Mouse (Mus musculus) embryo, embryonic 11 days (tissue): ENCODE data around the gene Tsc22d3.
"Not testable (repeated sequence)": the region's sequence is repeated elsewhere in the genome, so short reads cannot be mapped to it uniquely, and the experiment has no call there.

Experiments used
- DNase-seq: peaks from one replicate; pipeline ENCODE4 v3.0.0-alpha.2; 2015

Tsc22d3 gene

GRCm38 (mm10) chrX:140526253-140526618 lies 74.2 kb downstream of the Tsc22d3 start:
- no peak for DNase-seq

- no peak for DNase-seq
Measured at GRCm38 (mm10) chrX:140525604-140526252, 74.7 kb downstream of the Tsc22d3 start.

DNA sequence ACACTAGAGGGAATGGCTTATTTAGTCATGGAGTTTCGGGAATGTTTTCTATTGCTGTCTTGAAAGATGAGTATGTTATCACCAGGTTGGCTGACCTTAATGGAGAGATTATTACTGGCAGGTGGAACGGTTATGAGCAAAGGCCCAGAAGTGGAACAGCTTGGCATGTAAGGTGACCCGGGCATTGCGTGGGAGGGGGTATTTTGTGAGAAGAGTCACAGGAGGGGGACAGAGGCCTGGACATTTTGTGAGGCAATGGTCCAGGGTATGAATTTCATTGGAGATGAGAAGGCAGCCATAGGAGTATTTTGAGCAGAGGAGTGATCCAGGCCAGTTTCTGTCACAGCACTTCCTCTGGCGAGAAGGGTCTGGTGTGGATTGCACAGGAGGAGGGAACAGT lies 76.2 kb downstream of the Tsc22d3 start:
- DNase-seq: no peak

DNA sequence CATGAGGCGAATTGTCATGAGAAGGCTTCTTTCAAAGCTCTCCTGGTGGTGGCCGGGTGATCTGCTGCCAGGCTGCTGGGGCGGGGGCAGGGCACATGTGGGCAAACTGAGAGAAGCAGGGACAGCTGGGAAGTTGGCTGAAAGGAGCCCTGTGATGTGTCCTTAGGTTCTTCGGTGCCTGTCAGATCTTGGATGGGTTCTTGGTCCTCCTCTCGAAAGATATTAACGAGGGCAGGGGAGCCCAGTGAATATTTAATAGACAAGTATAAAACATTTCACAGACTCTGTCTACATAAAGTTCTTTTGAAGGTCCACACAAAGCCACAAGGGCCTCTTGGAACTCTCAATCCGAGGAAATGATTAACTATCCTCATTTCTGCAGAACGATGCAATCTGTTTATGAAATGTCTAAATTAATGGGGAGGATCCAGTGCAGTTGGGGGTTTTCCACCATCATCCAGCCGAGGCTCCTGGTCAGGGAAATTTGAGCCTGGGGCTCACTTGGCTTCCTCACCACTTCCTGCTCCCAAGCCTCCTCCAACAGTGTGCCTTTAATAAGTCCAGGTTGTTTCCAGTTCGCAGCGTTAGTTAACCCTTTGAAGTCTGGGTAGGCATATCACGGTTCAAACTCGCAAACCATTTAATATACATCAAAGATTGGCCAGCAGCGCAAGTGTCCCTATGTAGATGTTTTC lies 78.2 kb downstream of the Tsc22d3 start:
- no peak for DNase-seq

- peak; percentile 90 for DNase-seq
Measured at GRCm38 (mm10) chrX:140520146-140521102, 80.0 kb downstream of the Tsc22d3 start.

DNA sequence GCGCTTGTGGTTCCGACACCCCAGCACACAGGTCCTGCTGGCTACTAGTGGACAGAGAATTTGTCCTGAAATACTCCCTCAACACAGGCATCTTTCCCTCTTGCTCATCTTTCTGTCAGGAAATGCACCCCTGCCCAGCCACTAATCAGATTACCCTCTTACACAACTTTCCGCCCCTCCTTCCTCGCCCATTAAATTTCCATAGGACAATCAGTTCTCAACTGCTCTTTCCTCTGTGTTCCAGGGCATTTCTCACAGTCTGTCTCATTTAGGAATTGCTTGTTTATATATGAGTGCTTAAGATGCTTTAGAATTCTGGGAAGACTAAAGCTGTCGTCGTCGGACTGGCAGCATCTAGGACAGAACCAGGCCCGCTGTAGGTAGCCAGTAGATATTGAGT lies 82.1 kb downstream of the Tsc22d3 start:
- DNase-seq: no peak

DNA sequence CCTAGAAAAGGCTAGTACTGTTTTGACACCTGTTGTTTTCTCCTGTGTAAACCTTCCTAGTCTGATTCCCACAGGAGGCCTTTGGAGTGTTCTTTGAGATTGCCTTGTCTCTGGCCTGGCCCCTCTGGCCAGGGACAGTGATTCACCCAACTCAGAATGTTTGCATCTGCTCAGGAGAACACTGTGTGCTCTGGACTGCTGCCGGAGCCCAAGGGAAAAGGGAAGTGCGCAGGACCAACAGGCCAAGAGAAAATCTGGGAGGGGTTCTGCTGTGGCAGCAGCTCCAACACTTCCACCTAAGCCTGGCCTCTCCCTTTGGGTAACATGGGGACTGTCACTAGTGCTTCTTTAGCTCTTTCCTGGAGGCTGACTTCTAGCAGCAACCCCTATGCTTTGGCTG lies 87.1 kb downstream of the Tsc22d3 start:
- no peak for DNase-seq

DNA sequence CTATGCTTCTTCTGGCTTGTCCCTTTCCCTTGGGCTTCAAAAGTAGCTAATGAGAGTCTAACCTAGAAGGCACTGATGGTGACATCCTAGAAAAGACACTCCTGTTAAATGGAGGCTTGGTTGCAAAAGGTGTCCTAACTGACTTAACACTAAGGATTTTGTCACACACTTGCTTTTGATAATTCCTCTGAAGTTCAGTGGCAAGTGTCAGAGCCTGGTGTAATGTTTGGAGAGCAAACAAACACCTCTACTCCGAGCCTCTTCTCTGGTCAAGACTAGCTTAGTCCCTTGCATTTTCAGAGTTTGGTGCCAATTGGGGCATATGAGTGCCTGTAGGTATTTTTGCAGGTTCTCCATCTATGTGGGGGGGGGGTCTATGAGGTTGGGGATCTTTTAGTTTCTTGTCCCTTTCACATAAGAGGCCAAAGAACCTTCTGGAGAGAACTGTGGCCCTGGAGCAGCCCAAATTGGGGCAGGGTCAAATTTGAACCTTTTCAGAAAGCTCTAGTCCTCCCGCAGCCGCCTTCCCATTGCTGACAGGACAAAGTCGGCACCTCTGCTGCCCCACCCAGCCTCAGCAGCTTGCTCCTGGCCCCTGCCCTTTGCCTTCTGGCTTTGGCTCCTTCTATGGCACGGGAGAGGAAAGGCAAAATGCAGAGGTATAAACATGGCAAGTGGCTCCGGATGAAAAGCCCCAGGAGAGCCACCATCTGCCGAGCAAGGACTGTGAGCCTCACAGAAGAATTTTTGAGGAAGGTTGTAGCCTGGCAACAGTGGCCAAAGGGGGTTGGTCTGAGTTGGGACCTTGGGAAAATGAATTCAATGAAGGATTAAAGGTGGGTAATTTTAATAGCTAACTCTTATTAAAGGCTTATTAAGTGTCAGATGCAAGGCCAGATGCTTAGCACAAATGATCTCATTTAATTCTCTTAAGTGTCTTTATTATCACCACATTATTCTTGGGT lies 88.5 kb downstream of the Tsc22d3 start:
- no peak for DNase-seq

- peak; percentile 39 for DNase-seq
Measured at GRCm38 (mm10) chrX:140510696-140511429, 89.6 kb downstream of the Tsc22d3 start.

DNA sequence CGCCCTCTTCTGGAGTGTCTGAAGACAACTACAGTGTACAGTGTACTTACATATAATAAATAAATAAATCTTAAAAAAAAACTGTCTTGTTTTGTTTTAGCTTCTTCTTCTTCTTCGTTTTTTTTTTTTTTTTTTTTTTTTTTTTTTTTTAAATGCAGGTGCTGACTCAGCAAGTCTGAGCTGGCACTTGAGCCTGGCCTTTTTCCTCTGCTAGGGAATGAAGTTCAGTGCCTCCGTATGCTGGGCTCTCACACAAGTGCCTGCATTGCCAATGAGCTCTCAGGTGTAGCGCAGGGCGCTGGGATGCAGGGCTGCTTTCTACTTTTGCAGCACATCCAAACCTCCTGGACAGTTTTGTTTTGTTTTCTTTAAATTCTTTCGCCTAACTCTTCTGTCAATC lies 90.6 kb downstream of the Tsc22d3 start:
- DNase-seq: no peak

GRCm38 (mm10) chrX:140508791-140509190 lies 91.7 kb downstream of the Tsc22d3 start:
- not testable (repeated sequence) for DNase-seq

GRCm38 (mm10) chrX:140507377-140507776 lies 93.1 kb downstream of the Tsc22d3 start:
- no peak for DNase-seq

DNA sequence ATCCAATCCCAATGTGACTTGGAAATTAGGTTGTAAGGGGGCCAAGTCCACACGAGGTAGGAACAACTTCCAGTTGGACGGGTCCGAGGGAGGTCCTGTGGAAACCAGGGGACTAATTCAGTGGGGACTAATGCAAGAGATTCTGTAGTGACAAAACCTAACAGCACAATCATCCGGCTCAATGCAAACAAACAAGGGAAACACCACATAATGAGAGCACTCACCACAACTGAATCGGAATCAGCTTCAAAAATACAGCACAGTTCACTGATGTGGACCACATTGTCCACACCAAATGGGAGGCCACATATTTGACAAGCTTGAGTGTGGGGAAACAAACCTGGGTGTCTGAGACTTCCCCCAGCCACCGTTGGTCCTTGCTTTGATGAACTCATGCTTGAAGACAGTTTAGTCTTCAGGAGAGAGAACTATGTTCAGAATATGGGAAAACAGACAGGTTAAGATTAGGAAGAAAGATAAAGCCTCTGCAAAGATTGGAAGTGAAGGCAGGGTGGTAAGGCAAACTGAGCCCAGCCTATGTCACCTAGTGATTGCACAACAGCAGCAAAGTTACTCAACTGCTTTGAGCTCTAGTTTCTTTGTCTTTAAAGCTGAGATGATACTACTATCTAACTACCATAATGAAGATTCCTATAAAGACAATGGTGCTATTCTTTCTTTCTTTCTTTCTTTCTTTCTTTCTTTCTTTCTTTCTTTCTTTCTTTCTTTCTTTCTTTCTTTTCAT lies 93.9 kb downstream of the Tsc22d3 start:
- DNase-seq: no peak

- peak; percentile 30 for DNase-seq
Measured at GRCm38 (mm10) chrX:140505497-140506238, 94.8 kb downstream of the Tsc22d3 start.

- DNase-seq: peak; percentile 76
Measured at GRCm38 (mm10) chrX:140503905-140504304, 96.6 kb downstream of the Tsc22d3 start.

DNA sequence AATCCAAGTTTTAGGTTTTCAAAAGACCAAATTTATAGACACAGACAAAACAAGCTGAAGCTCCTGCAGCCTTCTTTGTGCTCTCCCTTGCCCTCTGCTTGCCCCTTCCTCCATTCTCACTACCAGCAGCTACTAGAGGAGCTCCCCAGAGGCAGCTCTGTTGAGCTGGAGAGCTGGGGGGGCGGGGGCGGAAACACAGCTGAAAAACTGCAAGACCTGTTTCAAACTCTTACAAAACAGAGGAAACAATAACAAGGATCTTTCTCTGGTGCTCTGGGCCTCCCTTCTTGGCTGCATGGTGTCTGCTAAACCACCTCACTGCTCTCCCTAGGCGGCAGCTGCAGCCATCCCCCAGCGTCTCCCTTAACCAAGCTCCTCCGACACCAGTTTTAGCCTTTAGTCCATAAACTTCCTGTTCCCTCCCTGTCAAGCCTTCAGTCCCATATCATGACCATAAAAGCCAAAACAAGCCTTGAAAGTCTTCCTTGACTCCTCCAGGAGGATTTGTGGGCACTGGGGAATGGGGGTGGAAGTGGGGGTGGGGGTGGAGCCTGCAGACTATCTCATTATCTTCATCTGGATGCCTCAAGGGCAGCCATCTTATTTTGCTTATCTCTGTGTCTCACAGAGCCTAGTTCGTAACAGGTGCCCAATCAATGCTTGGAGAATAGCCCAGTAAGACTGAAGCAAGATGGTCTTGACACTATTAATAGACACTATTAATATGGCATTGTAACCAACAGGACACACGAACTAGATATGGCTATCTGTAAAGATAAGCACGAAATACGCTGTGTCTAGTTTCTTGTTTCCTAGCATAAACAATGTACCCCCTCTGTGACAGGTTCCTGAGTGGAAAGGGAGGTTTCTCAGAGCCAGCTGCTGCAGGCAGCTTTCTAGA lies 98.8 kb downstream of the Tsc22d3 start:
- DNase-seq: no peak

GRCm38 (mm10) chrX:140500306-140500705 lies 100.2 kb downstream of the Tsc22d3 start:
- DNase-seq: no peak

GRCm38 (mm10) chrX:140498431-140498830 lies 102.0 kb downstream of the Tsc22d3 start:
- DNase-seq: not testable (repeated sequence)

DNA sequence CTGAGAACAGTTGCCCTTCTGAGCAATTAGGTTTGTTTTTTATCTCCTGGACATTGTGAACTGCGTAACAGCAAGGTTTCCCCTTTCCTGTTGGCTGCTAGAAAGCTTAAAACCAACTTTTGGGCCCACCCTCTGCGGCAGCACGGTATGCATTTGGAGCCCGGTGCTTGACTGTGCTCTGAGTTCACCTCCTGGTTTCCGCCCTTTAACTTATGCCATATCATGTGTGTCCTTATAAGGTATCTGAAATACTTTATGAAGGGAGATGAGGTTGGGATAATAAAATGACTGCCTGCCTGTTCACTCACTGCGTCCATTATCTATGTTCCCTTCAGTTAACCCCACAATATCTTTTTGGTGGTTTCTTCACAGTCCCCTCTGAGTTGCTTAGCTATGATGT lies 106.3 kb downstream of the Tsc22d3 start:
- no peak for DNase-seq
